Mouse (Mus musculus): ENCODE measurements around the gene Tgfb3. TPM values are rescaled to one million over a fixed set of nuclear protein-coding genes. Genes with fewer than 3 reads are reported as not detected.

Gene Tgfb3
- polyA plus RNA-seq, 1 experiment from 2014 or later = 5.7 TPM

DNA sequence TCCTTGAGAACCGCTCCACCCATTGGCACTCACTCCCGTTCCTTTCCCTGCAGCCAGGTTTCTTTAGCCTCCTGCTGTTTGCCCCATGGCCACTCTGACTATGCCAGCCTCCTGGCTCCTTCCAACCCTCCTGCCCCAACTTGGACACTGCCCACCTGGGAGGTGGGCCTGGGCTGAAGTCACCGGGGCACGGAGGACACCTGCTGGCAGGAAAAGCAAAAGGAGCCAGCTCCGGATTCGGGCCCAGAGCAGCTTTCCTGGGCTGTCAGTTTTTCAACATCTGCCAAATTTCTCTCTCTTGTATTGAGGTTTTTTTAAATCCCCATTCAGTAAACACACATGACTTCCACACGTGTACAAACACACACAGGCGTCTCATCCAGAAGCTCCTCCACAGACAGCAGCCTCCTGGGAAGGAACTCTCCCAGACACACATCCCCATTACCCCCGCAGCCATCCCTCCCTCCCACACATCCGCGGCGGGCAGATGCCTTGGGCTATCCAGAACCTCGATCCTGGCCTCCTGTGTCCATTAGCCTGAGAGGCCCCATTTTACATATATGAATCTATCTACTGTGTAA is 2.4 kb downstream of the Tgfb3 start:
- Histone ChIP-seq H3K27ac (ENCODE audit: low read depth, low read length) (no peak overlapping the region), H3K9me3 (ENCODE audit: control insufficient read depth, low read length) (no peaks in the 10 kb centered on the region), H3K4me2 (replicated peaks; ENCODE audit: low read depth, low read length) (peak overlapping the region; percentile 29), H3K4me3 (ENCODE audit: low read depth, low read length) (no peak overlapping the region), H3K9ac (ENCODE audit: low read depth, low read length) (no peak overlapping the region), H3K27me3 (ENCODE audit: control insufficient read depth, insufficient read depth, low read length) (peaks cover 7% of the 10 kb centered on the region; the same call in 1 of the 2 replicates), H3K4me1 (replicated peaks; ENCODE audit: control insufficient read depth, insufficient read depth, low read length) (peaks cover 7% of the 10 kb centered on the region), H3K36me3 (ENCODE audit: control insufficient read depth, insufficient read depth, low read length) (no peaks in the 10 kb centered on the region)
- WGBS = 7% methylated on average over 13 of the region's 13 CpGs
- ATAC-seq (ENCODE audit: low FRiP score) = no peak
- peak; percentile 33 for DNase-seq (ENCODE audit: low spot score)

DNA sequence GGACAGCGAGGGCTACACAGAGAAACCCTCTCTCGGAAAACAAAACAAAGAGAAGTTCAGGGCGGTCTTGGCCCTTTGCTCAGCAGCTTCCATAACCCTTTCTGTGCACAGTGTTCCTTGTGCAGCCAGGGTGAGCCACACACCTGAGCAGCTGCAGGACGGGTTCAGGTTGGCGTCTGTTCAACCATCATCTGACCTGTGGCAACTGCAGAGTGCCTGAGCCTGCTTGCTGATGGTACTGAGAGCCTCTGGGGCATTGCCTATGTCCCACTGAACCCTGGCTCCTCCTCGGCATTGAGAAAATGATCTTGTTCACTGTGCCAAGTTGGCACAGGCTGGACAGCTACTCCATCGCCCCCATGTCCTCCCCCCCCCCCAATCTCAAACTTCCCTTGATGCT is 3.5 kb downstream of the Tgfb3 start:
- no peak for DNase-seq (ENCODE audit: low spot score)
- H3K4me2 ChIP-seq (replicated peaks; ENCODE audit: low read depth, low read length) = no peak overlapping the region

DNA sequence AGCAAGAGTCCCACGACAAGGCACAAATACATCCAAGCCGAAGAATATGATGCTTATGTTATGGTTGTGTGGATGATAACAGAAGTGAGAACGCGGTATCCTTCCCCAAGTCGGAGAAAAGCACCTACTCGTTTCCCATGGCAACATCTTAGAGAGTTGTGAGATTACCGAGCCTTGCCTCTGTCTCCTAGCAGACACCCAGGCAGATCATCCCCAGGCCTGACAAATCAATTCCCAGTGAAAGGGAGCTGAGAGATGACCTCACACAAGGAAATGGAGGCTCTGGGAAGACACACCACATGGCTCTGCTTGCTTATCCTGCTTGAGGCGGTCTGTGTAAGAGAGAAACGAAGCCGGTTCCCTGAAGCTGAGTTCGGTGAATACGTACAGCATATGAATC is 4.2 kb downstream of the Tgfb3 start:
- Histone ChIP-seq H3K36me3 (ENCODE audit: control insufficient read depth, insufficient read depth, low read length) (no peaks in the 10 kb centered on the region), H3K4me1 (replicated peaks; ENCODE audit: control insufficient read depth, insufficient read depth, low read length) (peaks cover 7% of the 10 kb centered on the region), H3K9ac (ENCODE audit: low read depth, low read length) (no peak overlapping the region), H3K27me3 (ENCODE audit: control insufficient read depth, insufficient read depth, low read length) (peaks cover 7% of the 10 kb centered on the region; the same call in 1 of the 2 replicates), H3K4me3 (ENCODE audit: low read depth, low read length) (no peak overlapping the region), H3K4me2 (replicated peaks; ENCODE audit: low read depth, low read length) (no peak overlapping the region), H3K9me3 (ENCODE audit: control insufficient read depth, low read length) (no peaks in the 10 kb centered on the region), H3K27ac (ENCODE audit: low read depth, low read length) (no peak overlapping the region)
- ATAC-seq (ENCODE audit: low FRiP score) (no peak), DNase-seq (ENCODE audit: low spot score) (no peak)
- WGBS = 87% methylated on average over 12 of the region's 12 CpGs

More for the DNA sequence above, 3.5 kb downstream of the Tgfb3 start:
- no peaks in the 10 kb centered on the region for H3K9me3 ChIP-seq (ENCODE audit: control insufficient read depth, low read length)
- no peak for ATAC-seq (ENCODE audit: low FRiP score)
- no peaks in the 10 kb centered on the region for H3K36me3 ChIP-seq (ENCODE audit: control insufficient read depth, insufficient read depth, low read length)
- peaks cover 7% of the 10 kb centered on the region; the same call in 1 of the 2 replicates for H3K27me3 ChIP-seq (ENCODE audit: control insufficient read depth, insufficient read depth, low read length)
- 91% methylated on average over 7 of the region's 7 CpGs for WGBS
- H3K27ac ChIP-seq (ENCODE audit: low read depth, low read length) = no peak overlapping the region
- H3K4me1 ChIP-seq (replicated peaks; ENCODE audit: control insufficient read depth, insufficient read depth, low read length) = peaks cover 7% of the 10 kb centered on the region
- H3K9ac ChIP-seq (ENCODE audit: low read depth, low read length) = no peak overlapping the region
- H3K4me3 ChIP-seq (ENCODE audit: low read depth, low read length) = no peak overlapping the region

DNA sequence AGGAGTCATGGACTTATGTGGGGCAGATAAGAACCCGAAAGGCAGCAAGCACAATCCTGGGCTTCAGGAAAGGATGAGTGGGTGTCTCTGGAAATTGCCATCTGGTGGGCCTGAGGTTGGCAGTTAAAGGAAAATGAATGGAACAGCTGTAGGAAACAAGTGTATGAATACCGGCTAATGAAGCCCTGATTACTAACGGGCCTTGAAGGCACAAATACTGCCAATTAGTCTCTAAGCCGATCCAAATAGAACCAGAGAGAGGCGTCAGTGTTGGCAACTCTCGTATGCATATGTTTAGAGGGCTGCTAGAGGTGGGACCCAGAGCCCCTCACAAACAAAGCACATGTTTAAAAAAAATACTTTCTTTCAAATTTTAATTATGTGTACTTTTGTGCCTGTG is 7.4 kb downstream of the Tgfb3 start:
- no peak for DNase-seq (ENCODE audit: low spot score)
- no peak overlapping the region for H3K27ac ChIP-seq (ENCODE audit: low read depth, low read length)
- no peak overlapping the region for H3K4me3 ChIP-seq (ENCODE audit: low read depth, low read length)
- WGBS = 86% methylated on average over 6 of the region's 6 CpGs
- no peak overlapping the region for H3K4me2 ChIP-seq (replicated peaks; ENCODE audit: low read depth, low read length)
- no peaks in the 10 kb centered on the region for H3K4me1 ChIP-seq (replicated peaks; ENCODE audit: control insufficient read depth, insufficient read depth, low read length)
- H3K9ac ChIP-seq (ENCODE audit: low read depth, low read length) = no peak overlapping the region
- 0 out of 2 replicates have a peak, but pooled peaks cover 2% of the 10 kb centered on the region for H3K27me3 ChIP-seq (ENCODE audit: control insufficient read depth, insufficient read depth, low read length)
- H3K36me3 ChIP-seq (ENCODE audit: control insufficient read depth, insufficient read depth, low read length) = no peaks in the 10 kb centered on the region
- H3K9me3 ChIP-seq (ENCODE audit: control insufficient read depth, low read length) = no peaks in the 10 kb centered on the region
- ATAC-seq (ENCODE audit: low FRiP score) = no peak

DNA sequence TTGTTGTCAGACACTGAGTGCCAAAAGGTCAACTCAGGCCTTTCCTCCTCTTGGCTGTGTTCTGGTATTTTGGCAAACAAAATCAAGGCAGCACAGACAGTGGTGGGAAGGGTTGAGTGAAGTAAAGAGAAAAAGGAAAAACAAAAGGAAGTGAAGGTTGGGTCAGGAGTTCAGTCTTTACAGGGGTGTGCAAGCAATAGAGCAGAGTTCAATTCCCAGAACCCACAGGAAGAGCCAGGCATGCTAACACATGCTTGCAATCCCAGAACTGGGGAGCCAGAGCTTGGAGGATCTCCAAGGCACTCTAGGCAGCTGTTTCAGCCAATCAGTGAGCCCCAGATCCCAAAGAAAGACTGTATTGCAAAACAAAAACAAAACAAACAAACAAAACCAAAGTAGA is 14.0 kb downstream of the Tgfb3 start:
- ATAC-seq (ENCODE audit: low FRiP score) (no peak), DNase-seq (ENCODE audit: low spot score) (no peak)
- Histone ChIP-seq H3K36me3 (ENCODE audit: control insufficient read depth, insufficient read depth, low read length) (no peaks in the 10 kb centered on the region), H3K4me1 (replicated peaks; ENCODE audit: control insufficient read depth, insufficient read depth, low read length) (no peaks in the 10 kb centered on the region), H3K9ac (ENCODE audit: low read depth, low read length) (no peak overlapping the region), H3K27me3 (ENCODE audit: control insufficient read depth, insufficient read depth, low read length) (no peaks in the 10 kb centered on the region), H3K9me3 (ENCODE audit: control insufficient read depth, low read length) (no peaks in the 10 kb centered on the region), H3K4me2 (replicated peaks; ENCODE audit: low read depth, low read length) (no peak overlapping the region), H3K27ac (ENCODE audit: low read depth, low read length) (no peak overlapping the region), H3K4me3 (ENCODE audit: low read depth, low read length) (no peak overlapping the region)

DNA sequence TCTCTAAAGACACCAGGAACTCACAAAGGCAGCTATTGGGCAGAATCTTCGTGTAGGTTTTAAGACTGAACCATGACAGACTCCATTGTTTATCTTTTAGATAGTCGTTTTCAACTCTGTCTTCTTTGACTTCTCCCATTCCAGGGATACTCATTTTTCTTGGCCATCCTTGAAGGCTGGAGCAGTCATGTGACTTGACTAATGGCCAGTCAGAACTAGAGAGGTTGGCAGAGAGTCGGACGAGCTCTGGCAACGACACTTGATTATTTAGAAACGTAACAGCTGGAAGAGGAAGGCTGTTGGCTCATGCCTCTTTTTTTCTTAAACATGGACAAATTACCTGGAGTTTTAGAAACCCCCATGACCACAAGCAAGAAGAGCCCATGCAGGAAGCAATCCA is 19.5 kb downstream of the Tgfb3 start:
- Histone ChIP-seq H3K4me1 (replicated peaks; ENCODE audit: control insufficient read depth, insufficient read depth, low read length) (no peaks in the 10 kb centered on the region), H3K36me3 (ENCODE audit: control insufficient read depth, insufficient read depth, low read length) (no peaks in the 10 kb centered on the region), H3K4me3 (ENCODE audit: low read depth, low read length) (no peak overlapping the region), H3K4me2 (replicated peaks; ENCODE audit: low read depth, low read length) (no peak overlapping the region), H3K27me3 (ENCODE audit: control insufficient read depth, insufficient read depth, low read length) (no peaks in the 10 kb centered on the region), H3K9ac (ENCODE audit: low read depth, low read length) (no peak overlapping the region), H3K9me3 (ENCODE audit: control insufficient read depth, low read length) (no peaks in the 10 kb centered on the region), H3K27ac (ENCODE audit: low read depth, low read length) (no peak overlapping the region)
- no peak for ATAC-seq (ENCODE audit: low FRiP score)
- 84% methylated on average over 6 of the region's 6 CpGs for WGBS
- DNase-seq (ENCODE audit: low spot score) = no peak

DNA sequence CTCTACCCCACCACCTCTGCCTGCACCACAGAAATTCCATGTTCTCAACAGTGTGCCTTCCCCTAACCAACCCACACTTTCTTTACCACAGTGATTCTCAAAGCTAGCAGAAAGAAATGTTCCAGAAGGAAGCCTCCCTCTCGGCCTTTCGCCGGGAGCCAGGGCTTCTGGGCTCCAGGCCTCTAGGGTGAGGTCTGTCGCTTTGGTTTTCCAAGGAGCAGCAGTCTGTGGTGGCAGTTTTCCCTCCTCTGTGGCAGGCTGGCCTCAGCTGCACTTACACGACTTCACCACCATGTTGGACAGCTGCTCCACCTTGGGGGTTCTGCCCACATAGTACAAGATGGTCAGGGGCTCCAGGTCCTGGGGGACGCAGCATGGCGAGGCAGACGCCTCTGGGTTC is 21.3 kb downstream of the Tgfb3 start:
- H3K27me3 ChIP-seq (ENCODE audit: control insufficient read depth, insufficient read depth, low read length) = no peaks in the 10 kb centered on the region
- DNase-seq (ENCODE audit: low spot score) (no peak), ATAC-seq (ENCODE audit: low FRiP score) (no peak)
- H3K9me3 ChIP-seq (ENCODE audit: control insufficient read depth, low read length) = no peaks in the 10 kb centered on the region
- no peaks in the 10 kb centered on the region for H3K36me3 ChIP-seq (ENCODE audit: control insufficient read depth, insufficient read depth, low read length)
- 87% methylated on average over 8 of the region's 8 CpGs for WGBS
- no peak overlapping the region for H3K4me2 ChIP-seq (replicated peaks; ENCODE audit: low read depth, low read length)
- H3K4me3 ChIP-seq (ENCODE audit: low read depth, low read length) = no peak overlapping the region
- no peak overlapping the region for H3K27ac ChIP-seq (ENCODE audit: low read depth, low read length)
- no peak overlapping the region for H3K9ac ChIP-seq (ENCODE audit: low read depth, low read length)
- H3K4me1 ChIP-seq (replicated peaks; ENCODE audit: control insufficient read depth, insufficient read depth, low read length) = no peaks in the 10 kb centered on the region

DNA sequence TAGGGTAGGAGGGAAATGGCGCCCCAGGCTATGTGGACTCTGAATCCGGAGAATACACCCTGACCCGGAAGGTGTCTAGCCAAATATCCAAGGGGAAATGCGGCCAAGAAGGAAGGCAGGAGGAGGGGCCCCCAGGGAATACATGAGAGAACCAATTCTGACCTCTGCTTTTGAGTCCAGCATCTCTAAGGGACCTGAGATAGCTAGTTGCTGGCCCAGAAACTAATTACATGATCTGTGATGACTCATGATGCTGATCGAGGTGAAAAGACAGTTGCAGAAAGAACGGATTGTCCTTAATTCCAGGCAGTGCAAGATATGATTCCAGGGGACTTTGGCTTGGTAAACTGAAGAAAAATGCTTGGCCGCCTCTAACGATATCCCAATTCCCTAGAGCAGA is 21.9 kb downstream of the Tgfb3 start:
- Histone ChIP-seq H3K36me3 (ENCODE audit: control insufficient read depth, insufficient read depth, low read length) (no peaks in the 10 kb centered on the region), H3K9me3 (ENCODE audit: control insufficient read depth, low read length) (no peaks in the 10 kb centered on the region), H3K9ac (ENCODE audit: low read depth, low read length) (no peak overlapping the region), H3K4me1 (replicated peaks; ENCODE audit: control insufficient read depth, insufficient read depth, low read length) (no peaks in the 10 kb centered on the region), H3K27me3 (ENCODE audit: control insufficient read depth, insufficient read depth, low read length) (no peaks in the 10 kb centered on the region), H3K4me3 (ENCODE audit: low read depth, low read length) (no peak overlapping the region), H3K27ac (ENCODE audit: low read depth, low read length) (no peak overlapping the region), H3K4me2 (replicated peaks; ENCODE audit: low read depth, low read length) (no peak overlapping the region)
- ATAC-seq (ENCODE audit: low FRiP score) (no peak), DNase-seq (ENCODE audit: low spot score) (no peak)
- WGBS = 88% methylated on average over 8 of the region's 8 CpGs

DNA sequence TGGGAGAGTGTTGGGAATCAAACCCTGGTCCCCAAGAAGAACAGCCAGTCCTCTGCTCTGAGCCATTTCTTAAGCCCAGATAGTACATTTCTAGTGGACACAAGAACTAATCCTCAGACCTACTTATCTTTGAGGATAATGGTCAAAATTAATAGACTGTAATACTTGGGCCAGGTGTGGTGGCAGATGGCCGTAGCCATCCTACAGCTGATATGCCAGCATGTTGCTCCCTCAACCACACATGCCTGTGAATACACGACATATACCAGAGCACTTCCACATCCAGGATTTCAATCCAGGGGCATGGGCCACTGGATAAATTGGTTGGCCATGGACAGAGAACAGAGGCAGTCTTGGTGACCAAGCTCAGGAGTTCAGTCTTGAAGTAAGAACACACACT is 23.5 kb downstream of the Tgfb3 start:
- Histone ChIP-seq H3K27ac (ENCODE audit: low read depth, low read length) (no peak overlapping the region), H3K36me3 (ENCODE audit: control insufficient read depth, insufficient read depth, low read length) (no peaks in the 10 kb centered on the region), H3K4me1 (replicated peaks; ENCODE audit: control insufficient read depth, insufficient read depth, low read length) (no peaks in the 10 kb centered on the region), H3K9me3 (ENCODE audit: control insufficient read depth, low read length) (no peaks in the 10 kb centered on the region), H3K4me3 (ENCODE audit: low read depth, low read length) (no peak overlapping the region), H3K27me3 (ENCODE audit: control insufficient read depth, insufficient read depth, low read length) (no peaks in the 10 kb centered on the region), H3K4me2 (replicated peaks; ENCODE audit: low read depth, low read length) (no peak overlapping the region), H3K9ac (ENCODE audit: low read depth, low read length) (no peak overlapping the region)
- 97% methylated on average over 2 of the region's 2 CpGs for WGBS
- no peak for ATAC-seq (ENCODE audit: low FRiP score)
- DNase-seq (ENCODE audit: low spot score) = no peak
